Mouse (Mus musculus) Patski (cell line): Measurements from ENCODE around the gene Syne3. TPM values are rescaled to one million over a fixed set of nuclear protein-coding genes. Genes with fewer than 3 reads are reported as not detected.

ENCODE experiments used
- ATAC-seq: fragments of 100-300 bp; one replicate; pipeline ENCODE4 v1.8.0; 2021
- CTCF ChIA-PET: fragments of 350-600 bp; sonication (Branson Sonifier 250); formaldehyde crosslinking; loops from one replicate; lab custom pipeline; 2022; ENCODE audit warnings: inconsistent platforms; lab: Charles Lee
- POLR2A ChIA-PET: fragments of 350-600 bp; sonication (Branson Sonifier 250); formaldehyde crosslinking; loops from one replicate; lab custom pipeline; 2022; ENCODE audit warnings: antibody characterized with exemption, inconsistent platforms; lab: Charles Lee
- DNase-seq: peaks from one replicate; pipeline ENCODE4 v3.0.0-alpha.2; 2011; ENCODE audit warnings: low read depth, low spot score
- H3K27me3 ChIP-seq: fragments of 371-371 bp; one replicate; pipeline ENCODE4 v1.5.1; 2021
- CTCF ChIP-seq: fragments of 100-300 bp; IDR thresholded peaks from one replicate; pipeline ENCODE4 v1.5.1; 2021
- in situ Hi-C: fragments of 300-500 bp; cut with MboI; formaldehyde crosslinking; loops from 3 replicates; pipeline ENCODE4 v1.11.1; 2018; ENCODE audit warnings: low pct_unique_long_range_greater_than_20kb, mixed read lengths
- polyA plus RNA-seq: library from polyadenylated mRNA; unstranded; gene quantifications from one replicate; pipeline ENCODE4 v1.2.3, GENCODE M21; 2021

Syne3 gene
- polyA plus RNA-seq, 1 experiment from 2014 or later = 14.2 TPM

GRCm38 (mm10) chr12:104976903-104977302, 32.7 kb downstream of the Syne3 start:
- no peak for TF ChIP-seq CTCF
- DNase-seq = no peak
- no peak for ATAC-seq
- CTCF ChIA-PET = interaction anchor here (1.0 kb wide), 1 partner anchor 17 kb away, joined by 3 read pairs; no protein-coding TSS in a partner anchor
- POLR2A ChIA-PET = no interaction called here
- in situ Hi-C loops = loop anchor here (25.0 kb wide), 1 partner anchor 1290 kb away; the partner anchor contains the start of genes Serpina16 and Serpina1f
- H3K27me3 ChIP-seq = no peaks in the 10 kb centered on the region

DNA sequence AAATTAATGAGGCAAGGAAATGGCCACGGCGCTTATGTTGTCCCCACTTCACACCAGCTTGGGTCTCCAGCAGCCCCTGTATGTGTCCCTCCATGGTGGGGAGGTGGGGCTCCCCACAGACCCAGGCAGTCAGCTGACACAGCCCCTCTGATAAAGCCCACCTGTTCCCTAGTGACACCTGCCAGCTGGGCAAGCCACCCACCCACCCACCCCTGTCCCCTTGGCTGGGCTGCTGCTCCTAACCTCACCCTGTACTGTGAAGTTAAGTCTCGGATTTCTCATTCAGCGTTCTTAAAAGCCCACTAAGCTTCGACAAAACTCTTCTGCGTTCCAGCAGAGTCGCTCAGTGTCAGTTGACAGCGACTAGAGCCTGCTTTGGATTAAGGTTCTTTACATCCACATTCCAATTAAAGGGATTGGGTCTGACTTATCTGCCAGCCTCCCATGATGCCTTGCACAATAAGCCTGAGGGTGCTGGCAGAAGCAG, 33.2 kb downstream of the Syne3 start:
- POLR2A ChIA-PET = interaction anchor here (0.6 to 0.9 kb wide), 2 partner anchors 39 to 42 kb away, joined by 3 read pairs; no protein-coding TSS in a partner anchor
- in situ Hi-C loops = loop anchor here (25.0 kb wide), 1 partner anchor 1289 kb away; the partner anchor contains the start of genes Serpina16 and Serpina1f
- ATAC-seq = no peak
- no peaks in the 10 kb centered on the region for H3K27me3 ChIP-seq
- TF ChIP-seq CTCF = no peak
- CTCF ChIA-PET = interaction anchor here (1.3 kb wide), 1 partner anchor 17 kb away, joined by 3 read pairs; no protein-coding TSS in a partner anchor
- DNase-seq = no peak

DNA sequence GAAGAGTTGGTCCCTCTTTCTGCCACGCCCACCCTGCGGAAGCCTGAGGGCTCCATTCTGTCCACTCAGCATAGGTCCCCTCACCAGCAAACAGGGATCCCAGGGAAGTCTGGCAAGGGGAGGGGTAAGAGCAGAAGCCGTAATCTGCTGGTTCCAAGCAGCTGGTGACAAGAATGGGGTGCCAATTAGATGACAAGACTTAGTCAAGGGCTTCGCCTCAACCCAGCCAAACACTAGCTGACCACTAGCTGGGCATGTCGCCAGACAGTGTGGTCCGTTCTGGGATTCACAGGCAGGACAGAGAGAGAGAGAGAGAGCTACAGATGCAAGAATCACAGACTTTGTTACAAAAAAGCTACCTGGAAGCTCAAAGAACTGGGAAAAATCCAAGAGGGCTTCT, 36.7 kb downstream of the Syne3 start:
- ChIA-PET POLR2A (no interaction called here), CTCF (interaction anchor here (1.3 kb wide), 1 partner anchor 19 kb away, joined by 3 read pairs; no protein-coding TSS in a partner anchor)
- no peak for ATAC-seq
- in situ Hi-C loops = no loop called here
- H3K27me3 ChIP-seq = no peaks in the 10 kb centered on the region
- no peak for DNase-seq
- TF ChIP-seq CTCF = no peak

DNA sequence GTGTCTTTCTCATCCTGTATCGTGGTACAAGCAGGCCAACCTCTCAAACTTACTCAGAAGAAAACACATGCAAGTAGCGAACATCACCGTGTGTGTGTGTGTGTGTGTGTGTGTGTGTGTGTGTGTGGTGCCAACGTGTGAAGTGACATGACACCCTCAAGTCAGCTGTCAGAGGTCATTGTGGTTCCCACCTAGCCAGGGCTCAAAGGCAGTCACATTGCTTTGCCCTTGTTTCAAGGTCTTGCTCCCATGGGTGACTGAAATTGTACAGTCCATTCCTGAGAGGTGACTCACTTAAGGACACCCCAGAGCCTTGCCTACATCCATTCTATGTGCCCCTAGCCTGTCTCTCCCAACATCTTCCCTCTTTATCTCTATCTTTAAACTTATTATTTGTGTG, 40.0 kb downstream of the Syne3 start:
- no peaks in the 10 kb centered on the region for H3K27me3 ChIP-seq
- in situ Hi-C loops = no loop called here
- no peak for DNase-seq
- peak; percentile 54 for ATAC-seq
- ChIA-PET POLR2A (no interaction called here), CTCF (interaction anchor here (0.6 kb wide), 1 partner anchor 56 kb away, joined by 3 read pairs; no protein-coding TSS in a partner anchor)
- TF ChIP-seq CTCF = no peak

- in situ Hi-C loops = no loop called here
- ChIA-PET CTCF (interaction anchor here (0.6 kb wide), 1 partner anchor 57 kb away, joined by 3 read pairs; no protein-coding TSS in a partner anchor), POLR2A (no interaction called here)
- no peak for ATAC-seq
- no peak for DNase-seq
- no peaks in the 10 kb centered on the region for H3K27me3 ChIP-seq
- no peak for TF ChIP-seq CTCF
Observed at GRCm38 (mm10) chr12:104969177-104969576, 40.4 kb downstream of the Syne3 start.

DNA sequence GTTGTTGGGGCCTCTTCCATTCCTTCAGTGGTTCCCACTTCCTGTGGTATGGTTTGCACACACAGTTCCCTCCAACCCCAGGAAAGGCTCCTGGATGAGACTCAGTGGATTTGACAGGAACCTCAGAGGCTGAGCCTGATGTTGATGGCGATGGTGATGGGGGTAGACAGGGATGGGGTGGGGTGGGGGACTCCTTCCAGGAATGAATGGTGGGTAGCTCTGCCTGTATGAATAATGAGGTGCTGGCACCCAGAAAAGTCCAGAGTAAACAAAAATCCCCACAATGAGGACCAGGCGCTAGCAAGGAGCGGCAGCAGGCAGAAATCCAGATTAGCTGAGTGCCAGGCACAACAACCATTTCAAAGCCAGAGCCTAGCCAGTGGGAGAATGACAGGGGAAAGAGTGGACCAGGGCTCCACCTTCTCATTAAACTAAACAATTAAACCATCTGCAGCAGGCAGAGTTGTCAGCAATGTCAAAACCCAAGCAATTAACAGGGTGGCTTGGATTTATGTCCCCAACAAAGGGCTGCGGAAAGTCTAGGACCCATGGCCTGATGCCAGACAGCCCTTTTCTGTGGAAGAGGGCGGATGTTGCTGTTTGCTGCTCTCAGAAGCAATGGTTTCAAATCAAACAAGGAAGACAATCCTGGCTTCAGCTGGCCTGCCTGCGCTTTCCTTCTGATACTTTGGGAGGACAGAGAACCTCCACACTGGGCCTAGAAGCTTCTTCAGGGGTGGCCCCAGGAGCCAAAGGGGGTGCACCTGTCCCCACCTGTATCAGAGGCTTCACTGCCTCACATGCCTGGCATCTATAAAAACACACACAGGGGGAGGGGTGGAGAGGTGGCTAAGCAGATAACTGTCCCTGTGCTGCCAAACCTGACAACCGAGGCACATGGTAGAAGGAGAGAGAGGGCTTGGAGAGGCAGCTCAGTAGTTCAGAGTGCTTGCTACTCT, 44.4 kb downstream of the Syne3 start:
- in situ Hi-C loops = no loop called here

DNA sequence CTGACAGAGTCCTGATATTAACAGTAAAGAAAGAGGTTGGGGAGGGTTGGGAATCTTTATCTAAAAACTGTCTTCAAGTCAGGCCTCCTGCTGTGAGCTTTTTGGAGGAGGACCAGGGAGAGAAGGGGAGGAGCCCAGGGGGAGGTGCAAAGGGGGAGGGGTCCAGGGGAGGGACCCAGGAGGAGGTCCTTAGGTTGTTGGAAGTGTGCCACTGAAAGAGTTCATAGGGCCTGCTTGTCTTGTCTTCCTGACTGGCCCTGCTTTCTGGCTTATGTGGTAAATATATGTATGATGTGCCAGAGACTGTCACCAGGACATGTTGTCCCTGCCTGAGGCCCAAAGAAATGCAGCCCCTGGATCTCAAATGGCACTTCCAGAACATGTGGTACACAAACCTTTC, 49.2 kb downstream of the Syne3 start:
- ATAC-seq (no peak), DNase-seq (no peak)
- TF ChIP-seq CTCF = no peak
- no peaks in the 10 kb centered on the region for H3K27me3 ChIP-seq
- ChIA-PET CTCF (no interaction called here), POLR2A (no interaction called here)
- in situ Hi-C loops = no loop called here

More for the DNA sequence above, 44.4 kb downstream of the Syne3 start:
- ATAC-seq (no peak), DNase-seq (no peak)
- CTCF ChIA-PET = no interaction called here
- H3K27me3 ChIP-seq = no peaks in the 10 kb centered on the region
- TF ChIP-seq CTCF = no peak
- POLR2A ChIA-PET = no interaction called here

DNA sequence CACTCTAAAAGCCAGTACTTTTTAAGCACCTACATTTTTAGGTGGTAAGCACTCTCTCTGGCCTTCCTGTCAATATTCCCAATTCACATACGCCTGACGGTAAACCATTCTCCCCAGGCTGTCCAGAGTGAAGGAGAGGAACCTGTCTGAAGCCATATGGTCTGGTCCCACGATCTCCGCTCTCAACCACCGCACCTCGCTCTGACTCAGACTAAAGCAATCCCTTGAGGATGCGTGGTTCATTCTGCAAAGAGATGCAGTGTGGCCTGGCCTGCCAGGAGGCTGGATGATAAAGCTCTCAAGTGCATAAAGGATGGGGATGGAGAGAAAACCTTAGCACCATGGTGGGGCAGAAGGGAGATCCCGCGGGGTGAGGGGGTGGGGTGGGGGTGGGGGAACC, 49.6 kb downstream of the Syne3 start:
- POLR2A ChIA-PET = no interaction called here
- DNase-seq = no peak
- ATAC-seq = no peak
- in situ Hi-C loops = no loop called here
- TF ChIP-seq CTCF = no peak
- no peaks in the 10 kb centered on the region for H3K27me3 ChIP-seq
- CTCF ChIA-PET = interaction anchor here (1.0 to 1.3 kb wide), 2 partner anchors 17 to 20 kb away, joined by 3 read pairs; no protein-coding TSS in a partner anchor

GRCm38 (mm10) chr12:104958263-104958662, 51.3 kb downstream of the Syne3 start:
- no peaks in the 10 kb centered on the region for H3K27me3 ChIP-seq
- POLR2A ChIA-PET = no interaction called here
- CTCF ChIA-PET = no interaction called here
- no peak for TF ChIP-seq CTCF
- DNase-seq (no peak), ATAC-seq (no peak)
- in situ Hi-C loops = no loop called here

DNA sequence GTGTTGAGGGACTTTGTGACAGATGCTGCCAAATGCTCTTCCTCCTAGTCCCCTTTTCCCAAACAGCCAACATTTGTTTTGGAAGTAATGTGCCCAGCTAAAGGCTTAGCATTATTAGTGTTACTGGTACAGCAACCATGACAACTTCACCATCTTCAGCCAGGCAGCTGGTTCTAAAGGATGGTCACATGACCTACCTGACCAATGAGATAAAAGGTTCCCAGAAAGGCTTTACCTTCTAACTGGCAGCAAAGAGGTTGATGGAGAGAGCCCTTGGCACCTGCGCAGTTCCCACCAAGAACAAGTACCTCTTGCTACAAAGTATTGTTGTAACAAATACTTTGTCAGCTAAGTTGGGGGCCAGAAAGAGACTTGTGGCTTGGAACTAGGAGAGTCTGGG, 52.4 kb downstream of the Syne3 start:
- in situ Hi-C loops = no loop called here
- TF ChIP-seq CTCF = no peak

More for the DNA sequence above, 52.4 kb downstream of the Syne3 start:
- ChIA-PET CTCF (interaction anchor here (1.2 to 1.9 kb wide), 3 partner anchors 44 to 72 kb away, joined by 3 to 4 read pairs (median 4); no protein-coding TSS in a partner anchor), POLR2A (interaction anchor here (0.8 kb wide), 1 partner anchor 26 kb away, joined by 4 read pairs; no protein-coding TSS in a partner anchor)
- no peak for ATAC-seq
- DNase-seq = no peak
- no peaks in the 10 kb centered on the region for H3K27me3 ChIP-seq
